Mouse (Mus musculus) liver, postnatal 0 days (tissue): ENCODE data around the gene Map3k7cl.

Source experiments
- CTCF ChIP-seq: sonication (generic); IDR thresholded peaks from 2 replicates; pipeline ENCODE4 v1.5.1; 2016; ENCODE audit warnings: antibody characterized with exemption, low read depth
- EP300 ChIP-seq: IDR thresholded peaks from 2 replicates; pipeline ENCODE4 v1.6.1; 2016; ENCODE audit warnings: antibody characterized with exemption, low read depth, mild to moderate bottlenecking

GRCm38 (mm10) chr16:87621246-87621645 lies 68.1 kb downstream of the Map3k7cl start:
- TF ChIP-seq EP300 = no peak
- no peak for TF ChIP-seq CTCF
